Mouse (Mus musculus): ENCODE measurements at regions not wholly inside any gene's neighbourhood (a gene's known extent, or its start where the extent isn't known, plus 50 kb on each side); places are given as distances from the start of the nearest gene placed in this dataset.

DNA sequence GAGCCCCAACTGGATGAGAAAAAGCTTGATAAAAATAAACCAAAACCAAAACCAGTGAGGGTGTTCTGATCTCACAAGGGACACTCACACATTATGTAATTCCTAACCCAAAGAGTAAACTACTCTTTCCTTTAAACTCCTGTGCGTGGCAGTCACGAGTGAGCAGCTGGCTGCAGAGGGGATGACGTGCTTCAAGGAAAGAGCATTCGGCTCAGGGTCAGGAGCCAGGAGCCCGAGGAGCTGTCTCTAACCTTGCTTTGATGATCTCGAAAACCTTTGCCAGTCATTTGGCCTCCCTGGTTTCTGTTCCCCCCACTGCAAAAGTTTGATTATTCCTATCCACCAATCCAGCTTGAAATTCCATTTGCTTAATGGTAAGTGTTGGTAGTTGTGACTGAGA is 109.9 kb downstream of the Rsl24d1 start:
- Histone ChIP-seq H3K27me3 (ENCODE audit: insufficient read depth, low read length) (no peaks in the 10 kb centered on the region), H3K9me3 (ENCODE audit: low read length) (no peaks in the 10 kb centered on the region), H3K9ac (replicated peaks; ENCODE audit: low read length) (no peak overlapping the region), H3K4me1 (ENCODE audit: insufficient read depth, low read length) (no peaks in the 10 kb centered on the region), H3K4me3 (ENCODE audit: low read length) (no peak overlapping the region), H3K4me2 (ENCODE audit: low read depth, low read length) (no peak overlapping the region), H3K36me3 (ENCODE audit: insufficient read depth, low read length) (no peaks in the 10 kb centered on the region), H3K27ac (no peak overlapping the region)
- TF ChIP-seq CTCF (IDR thresholded peaks at IDR 0.05; ENCODE audit: low read depth) = no peak
- WGBS = 73% methylated on average over 6 of the region's 6 CpGs
- ATAC-seq (no peak), DNase-seq (ENCODE audit: low spot score) (no peak)

DNA sequence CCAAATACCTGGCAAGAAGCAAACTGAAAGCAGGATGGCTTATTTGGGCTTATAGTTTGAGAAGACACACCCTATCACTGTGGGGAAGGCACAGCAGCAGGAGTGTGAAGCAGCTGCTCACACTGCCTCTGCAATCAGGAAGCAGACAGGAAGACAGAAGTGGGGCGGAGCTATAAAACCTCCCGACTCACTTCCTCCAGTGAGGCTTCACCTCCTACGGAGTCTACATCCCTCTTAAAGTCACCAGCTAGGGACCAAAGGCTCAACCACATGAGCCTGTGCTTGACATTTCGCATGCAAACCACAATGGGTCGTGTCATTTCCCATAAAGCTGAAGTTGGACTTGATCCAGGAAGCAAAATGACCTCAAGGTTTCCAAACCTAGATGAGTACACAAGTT is 127.0 kb downstream of the Rsl24d1 start:
- Histone ChIP-seq H3K4me1 (ENCODE audit: insufficient read depth, low read length) (no peaks in the 10 kb centered on the region), H3K36me3 (ENCODE audit: insufficient read depth, low read length) (no peaks in the 10 kb centered on the region), H3K9me3 (ENCODE audit: low read length) (no peaks in the 10 kb centered on the region), H3K4me3 (ENCODE audit: low read length) (no peak overlapping the region), H3K9ac (replicated peaks; ENCODE audit: low read length) (no peak overlapping the region), H3K4me2 (ENCODE audit: low read depth, low read length) (no peak overlapping the region), H3K27ac (no peak overlapping the region), H3K27me3 (ENCODE audit: insufficient read depth, low read length) (no peaks in the 10 kb centered on the region)
- ATAC-seq = no peak
- no peak for DNase-seq (ENCODE audit: low spot score)
- TF ChIP-seq CTCF (IDR thresholded peaks at IDR 0.05; ENCODE audit: low read depth) = no peak
- 79% methylated on average over 5 of the region's 5 CpGs for WGBS

DNA sequence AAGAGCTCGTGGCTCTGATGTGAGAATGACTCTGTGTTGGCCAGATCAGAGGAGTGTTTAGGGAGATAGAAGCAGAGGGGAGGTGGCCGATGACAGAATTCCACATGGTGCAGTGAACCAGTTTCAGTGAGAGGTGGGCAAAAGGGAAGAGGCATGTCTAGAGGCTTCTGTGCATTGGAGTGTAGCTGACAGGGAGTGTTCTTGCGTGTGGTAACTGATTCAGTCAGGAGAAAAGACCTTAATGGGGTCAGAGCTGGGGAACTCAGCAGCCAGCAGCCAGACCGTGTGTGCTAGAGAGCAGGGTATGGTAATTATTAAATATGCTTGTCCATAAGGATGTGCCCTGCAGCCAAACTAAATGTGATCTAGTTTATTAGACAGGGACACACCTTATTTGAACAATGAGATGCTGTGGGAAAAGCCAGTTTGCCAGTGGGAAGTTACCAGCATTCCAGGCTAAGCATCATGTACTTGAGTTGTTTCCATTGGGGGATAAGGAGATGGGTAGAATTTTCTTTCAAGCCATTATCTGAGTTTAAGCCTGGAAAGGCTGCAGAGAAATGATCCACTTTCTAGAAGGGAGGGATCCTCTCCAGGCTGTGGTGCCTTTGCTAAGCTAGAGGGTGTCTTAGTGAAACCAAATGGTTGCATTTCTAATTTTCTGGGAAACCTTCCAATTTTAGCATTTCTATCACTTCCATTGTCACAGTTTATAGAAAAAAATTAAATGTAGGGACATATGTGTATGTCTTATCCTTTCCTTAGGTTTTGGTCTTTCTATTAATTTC is 129.5 kb downstream of the Rsl24d1 start:
- Histone ChIP-seq H3K4me2 (ENCODE audit: low read depth, low read length) (no peak overlapping the region), H3K27ac (no peak overlapping the region; the same call in 1 of the 2 replicates), H3K9me3 (ENCODE audit: low read length) (no peaks in the 10 kb centered on the region), H3K9ac (replicated peaks; ENCODE audit: low read length) (no peak overlapping the region), H3K36me3 (ENCODE audit: insufficient read depth, low read length) (no peaks in the 10 kb centered on the region), H3K27me3 (ENCODE audit: insufficient read depth, low read length) (no peaks in the 10 kb centered on the region), H3K4me3 (ENCODE audit: low read length) (no peak overlapping the region), H3K4me1 (ENCODE audit: insufficient read depth, low read length) (no peaks in the 10 kb centered on the region)
- DNase-seq (ENCODE audit: low spot score) (peak; percentile 9), ATAC-seq (peak; percentile 65; the same call in 1 of the 2 replicates)
- no peak for TF ChIP-seq CTCF (IDR thresholded peaks at IDR 0.05; ENCODE audit: low read depth)
- WGBS = 40% methylated on average over 4 of the region's 4 CpGs

DNA sequence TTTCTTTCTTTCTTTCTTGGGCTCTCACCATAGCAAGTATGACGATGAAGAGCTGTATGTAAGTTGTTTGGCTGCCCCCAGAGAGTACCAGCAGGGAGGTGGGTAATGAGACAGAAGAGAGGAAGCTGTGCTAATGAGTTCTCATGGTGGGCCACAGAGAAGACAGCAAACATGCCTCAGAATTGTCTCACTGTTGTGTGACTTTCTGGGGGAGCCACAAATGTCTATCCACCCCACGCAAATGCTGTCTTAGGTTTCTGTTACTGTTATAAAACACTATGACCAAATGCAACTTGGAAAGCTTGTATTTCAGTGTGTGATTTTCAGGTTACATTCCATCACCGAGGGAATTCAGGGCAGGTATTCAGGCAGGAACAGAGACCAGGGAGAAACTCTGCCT is 131.0 kb downstream of the Rsl24d1 start:
- Histone ChIP-seq H3K4me3 (ENCODE audit: low read length) (no peak overlapping the region), H3K4me1 (ENCODE audit: insufficient read depth, low read length) (no peaks in the 10 kb centered on the region), H3K4me2 (ENCODE audit: low read depth, low read length) (no peak overlapping the region), H3K27me3 (ENCODE audit: insufficient read depth, low read length) (no peaks in the 10 kb centered on the region), H3K36me3 (ENCODE audit: insufficient read depth, low read length) (no peaks in the 10 kb centered on the region), H3K9ac (replicated peaks; ENCODE audit: low read length) (no peak overlapping the region), H3K9me3 (ENCODE audit: low read length) (no peaks in the 10 kb centered on the region), H3K27ac (no peak overlapping the region)
- DNase-seq (ENCODE audit: low spot score) (no peak), ATAC-seq (no peak)
- 58% methylated on average over 3 of the region's 3 CpGs for WGBS
- no peak for TF ChIP-seq CTCF (IDR thresholded peaks at IDR 0.05; ENCODE audit: low read depth)

DNA sequence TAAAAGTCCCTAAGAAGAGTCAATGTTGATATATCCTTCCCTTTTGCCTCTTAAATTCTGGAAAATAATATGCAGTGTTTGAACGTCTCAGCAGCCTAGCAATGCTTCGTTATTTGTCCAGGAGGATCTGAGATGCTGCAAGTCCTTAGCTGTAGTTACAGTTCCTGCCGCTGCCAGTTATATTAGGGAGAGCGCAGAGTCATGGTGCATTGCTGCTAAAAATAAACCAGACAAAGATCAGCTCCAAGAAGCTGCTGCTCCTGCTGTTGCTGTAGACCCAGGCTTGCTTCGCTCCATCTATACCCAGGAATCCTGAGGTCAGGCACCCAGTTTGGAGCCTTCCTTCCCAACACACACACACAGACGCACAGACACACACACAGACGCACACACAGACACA is 132.3 kb downstream of the Rsl24d1 start:
- WGBS = 59% methylated on average over 7 of the region's 7 CpGs
- Histone ChIP-seq H3K9ac (replicated peaks; ENCODE audit: low read length) (no peak overlapping the region), H3K27me3 (ENCODE audit: insufficient read depth, low read length) (no peaks in the 10 kb centered on the region), H3K9me3 (ENCODE audit: low read length) (no peaks in the 10 kb centered on the region), H3K27ac (peak overlapping the region; percentile 45; the same call in 1 of the 2 replicates), H3K4me2 (ENCODE audit: low read depth, low read length) (no peak overlapping the region), H3K4me3 (ENCODE audit: low read length) (no peak overlapping the region), H3K36me3 (ENCODE audit: insufficient read depth, low read length) (no peaks in the 10 kb centered on the region), H3K4me1 (ENCODE audit: insufficient read depth, low read length) (no peaks in the 10 kb centered on the region)
- TF ChIP-seq CTCF (IDR thresholded peaks at IDR 0.05; ENCODE audit: low read depth) = peak; percentile 39
- DNase-seq (ENCODE audit: low spot score) (peak; percentile 70), ATAC-seq (peak; percentile 75)

DNA sequence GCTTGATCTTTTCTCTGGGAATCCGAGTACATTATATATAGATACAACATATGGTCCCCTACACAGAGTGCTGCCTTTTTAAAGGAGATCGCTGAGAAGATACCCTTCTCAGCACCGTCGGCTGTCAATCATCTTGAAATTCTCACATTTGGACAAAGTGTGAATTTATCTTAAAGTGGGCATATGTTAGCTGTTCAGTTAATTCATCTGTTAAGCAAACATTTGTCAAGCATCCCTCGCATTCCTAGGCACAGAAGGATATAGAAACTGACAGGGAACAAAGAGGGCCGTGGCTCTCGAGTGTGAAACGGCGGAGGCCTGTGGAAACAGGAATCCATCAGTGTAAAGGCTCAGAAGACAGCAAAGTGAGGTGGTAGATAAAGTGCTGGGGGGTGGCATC is 144.9 kb downstream of the Rsl24d1 start:
- Histone ChIP-seq H3K9me3 (ENCODE audit: low read length) (no peaks in the 10 kb centered on the region), H3K27ac (no peak overlapping the region), H3K9ac (replicated peaks; ENCODE audit: low read length) (no peak overlapping the region), H3K36me3 (ENCODE audit: insufficient read depth, low read length) (no peaks in the 10 kb centered on the region), H3K27me3 (ENCODE audit: insufficient read depth, low read length) (no peaks in the 10 kb centered on the region), H3K4me2 (ENCODE audit: low read depth, low read length) (no peak overlapping the region), H3K4me3 (ENCODE audit: low read length) (no peak overlapping the region), H3K4me1 (ENCODE audit: insufficient read depth, low read length) (no peaks in the 10 kb centered on the region)
- ATAC-seq = no peak
- WGBS = 61% methylated on average over 9 of the region's 9 CpGs
- no peak for DNase-seq (ENCODE audit: low spot score)
- TF ChIP-seq CTCF (IDR thresholded peaks at IDR 0.05; ENCODE audit: low read depth) = no peak

DNA sequence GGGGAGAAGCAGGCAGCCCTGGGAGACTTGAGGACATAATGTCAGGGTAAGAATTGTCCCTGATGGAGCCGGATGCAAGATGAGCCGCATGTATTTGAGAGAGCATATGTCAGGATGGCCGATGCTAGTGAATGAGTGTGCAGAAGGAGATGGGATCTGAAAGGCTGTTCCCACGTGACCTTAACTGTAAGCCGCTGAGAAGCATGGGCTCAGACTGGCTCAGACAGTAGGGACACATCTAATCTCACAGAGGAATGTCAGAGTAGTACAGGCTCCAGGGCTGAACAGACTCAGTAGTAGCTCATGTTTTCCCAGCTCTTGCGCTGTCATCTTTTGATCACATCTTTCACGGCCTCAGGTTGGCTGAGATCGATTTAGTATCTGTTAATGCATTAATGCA is 145.4 kb downstream of the Rsl24d1 start:
- H3K27me3 ChIP-seq (ENCODE audit: insufficient read depth, low read length) = no peaks in the 10 kb centered on the region
- DNase-seq (ENCODE audit: low spot score) (no peak), ATAC-seq (no peak)
- H3K4me3 ChIP-seq (ENCODE audit: low read length) = no peak overlapping the region
- no peak for TF ChIP-seq CTCF (IDR thresholded peaks at IDR 0.05; ENCODE audit: low read depth)
- no peaks in the 10 kb centered on the region for H3K36me3 ChIP-seq (ENCODE audit: insufficient read depth, low read length)
- no peak overlapping the region for H3K9ac ChIP-seq (replicated peaks; ENCODE audit: low read length)
- H3K4me2 ChIP-seq (ENCODE audit: low read depth, low read length) = no peak overlapping the region
- H3K9me3 ChIP-seq (ENCODE audit: low read length) = no peaks in the 10 kb centered on the region
- WGBS = 79% methylated on average over 8 of the region's 8 CpGs
- H3K27ac ChIP-seq = no peak overlapping the region
- no peaks in the 10 kb centered on the region for H3K4me1 ChIP-seq (ENCODE audit: insufficient read depth, low read length)
